Mouse (Mus musculus): ENCODE results near the gene Zglp1. TPM values are rescaled to one million over a fixed set of nuclear protein-coding genes. Genes with fewer than 3 reads are reported as not detected.

The Zglp1 gene
- polyA plus RNA-seq, 1 experiment, result 0.26 TPM

- peaks cover 40% of the 10 kb centered on the region for H3K27me3 ChIP-seq (ENCODE audit: control insufficient read depth, insufficient read depth, insufficient read length)
- H3K79me2 ChIP-seq (ENCODE audit: control insufficient read depth, insufficient read depth), result no peaks in the 10 kb centered on the region
- no peak overlapping the region for H3ac ChIP-seq (ENCODE audit: control insufficient read depth, insufficient read length)
- no peak overlapping the region for H3K4me2 ChIP-seq (ENCODE audit: low read depth)
- TF ChIP-seq POLR2AphosphoS2 (IDR thresholded peaks at IDR 0.05; ENCODE audit: insufficient read length, low read depth) (no peak), MYOD1 (IDR thresholded peaks at IDR 0.05; ENCODE audit: control insufficient read depth in 1 of 3, insufficient read length in 2 of 3, low read depth in 2 of 3) (no peak), MYOG (IDR thresholded peaks at IDR 0.05; ENCODE audit: control insufficient read depth in 1 of 3, insufficient read depth in 1 of 3, insufficient read length in 2 of 3, low read depth in 2 of 3) (no peak), USF1 (IDR thresholded peaks at IDR 0.05; ENCODE audit: low read depth) (no peak), MAX (IDR thresholded peaks at IDR 0.05; ENCODE audit: low read depth) (no peak), SRF (IDR thresholded peaks at IDR 0.05; ENCODE audit: control insufficient read depth, insufficient read length, low read depth) (no peak), TCF3 (IDR thresholded peaks at IDR 0.05; ENCODE audit: insufficient read length, low read depth) (no peak), E2F4 (IDR thresholded peaks at IDR 0.05; ENCODE audit: insufficient read depth) (no peak)
- H3K4me3 ChIP-seq, result no peak overlapping the region
- H3K36me3 ChIP-seq (ENCODE audit: control insufficient read depth, insufficient read depth), result no peaks in the 10 kb centered on the region
Observed at GRCm38 (mm10) chr9:21037481-21037891, 29.4 kb downstream of the Zglp1 start.

GRCm38 (mm10) chr9:21036666-21037065 is 30.2 kb downstream of the Zglp1 start:
- H3K36me3 ChIP-seq (ENCODE audit: control insufficient read depth, insufficient read depth), result no peaks in the 10 kb centered on the region
- H3K27me3 ChIP-seq (ENCODE audit: control insufficient read depth, insufficient read depth, insufficient read length), result peaks cover 40% of the 10 kb centered on the region
- no peak overlapping the region for H3ac ChIP-seq (ENCODE audit: control insufficient read depth, insufficient read length)
- H3K4me3 ChIP-seq, result no peak overlapping the region
- H3K4me2 ChIP-seq (ENCODE audit: low read depth), result no peak overlapping the region
- no peaks in the 10 kb centered on the region for H3K79me2 ChIP-seq (ENCODE audit: control insufficient read depth, insufficient read depth)
- no peak for TF ChIP-seq POLR2AphosphoS2 (IDR thresholded peaks at IDR 0.05; ENCODE audit: insufficient read length, low read depth)
- no peak for TF ChIP-seq CEBPB (IDR thresholded peaks at IDR 0.05; ENCODE audit: insufficient read depth, poor library complexity, severe bottlenecking)
- no peak for TF ChIP-seq E2F4 (IDR thresholded peaks at IDR 0.05; ENCODE audit: insufficient read depth)
- no peak for TF ChIP-seq MAX (IDR thresholded peaks at IDR 0.05; ENCODE audit: low read depth)
- no peak for TF ChIP-seq TCF3 (IDR thresholded peaks at IDR 0.05; ENCODE audit: insufficient read length, low read depth)
- no peak for TF ChIP-seq POLR2A (IDR thresholded peaks at IDR 0.05; ENCODE audit: insufficient read length, low read depth)
- no peak for TF ChIP-seq TCF12 (IDR thresholded peaks at IDR 0.05; ENCODE audit: insufficient read depth, poor library complexity, severe bottlenecking)
- TF ChIP-seq MYOD1 (IDR thresholded peaks at IDR 0.05; ENCODE audit: control insufficient read depth in 1 of 3, insufficient read length in 2 of 3, low read depth in 2 of 3), result no peak
- TF ChIP-seq REST (IDR thresholded peaks at IDR 0.05; ENCODE audit: insufficient read depth, insufficient read length), result no peak
- no peak for TF ChIP-seq USF1 (IDR thresholded peaks at IDR 0.05; ENCODE audit: low read depth)
- no peak for TF ChIP-seq SRF (IDR thresholded peaks at IDR 0.05; ENCODE audit: control insufficient read depth, insufficient read length, low read depth)
- TF ChIP-seq MYOG (IDR thresholded peaks at IDR 0.05; ENCODE audit: control insufficient read depth in 1 of 3, insufficient read depth in 1 of 3, insufficient read length in 2 of 3, low read depth in 2 of 3), result no peak

DNA sequence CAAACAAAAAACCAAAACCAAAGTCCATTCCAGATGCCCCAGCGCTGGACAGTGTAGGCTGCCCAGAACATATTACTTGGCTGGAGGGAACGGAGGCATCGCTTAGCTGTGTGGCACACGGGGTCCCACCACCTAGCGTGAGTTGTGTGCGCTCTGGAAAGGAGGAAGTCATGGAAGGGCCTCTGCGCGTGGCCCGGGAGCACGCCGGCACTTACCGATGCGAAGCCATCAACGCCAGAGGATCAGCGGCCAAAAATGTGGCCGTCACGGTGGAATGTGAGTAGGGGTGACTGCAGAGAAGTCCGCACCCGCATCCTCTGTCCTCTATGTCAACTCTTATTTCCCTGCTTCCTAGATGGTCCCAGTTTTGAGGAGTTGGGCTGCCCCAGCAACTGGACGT is 30.7 kb downstream of the Zglp1 start:
- no peaks in the 10 kb centered on the region for H3K36me3 ChIP-seq (ENCODE audit: control insufficient read depth, insufficient read depth)
- H3ac ChIP-seq (ENCODE audit: control insufficient read depth, insufficient read length), result no peak overlapping the region
- H3K27me3 ChIP-seq (ENCODE audit: control insufficient read depth, insufficient read depth, insufficient read length), result peaks cover 40% of the 10 kb centered on the region
- no peaks in the 10 kb centered on the region for H3K79me2 ChIP-seq (ENCODE audit: control insufficient read depth, insufficient read depth)
- TF ChIP-seq E2F4 (IDR thresholded peaks at IDR 0.05; ENCODE audit: insufficient read depth) (no peak), USF1 (IDR thresholded peaks at IDR 0.05; ENCODE audit: low read depth) (no peak)
- no peak overlapping the region for H3K4me3 ChIP-seq
- H3K4me2 ChIP-seq (ENCODE audit: low read depth), result no peak overlapping the region

DNA sequence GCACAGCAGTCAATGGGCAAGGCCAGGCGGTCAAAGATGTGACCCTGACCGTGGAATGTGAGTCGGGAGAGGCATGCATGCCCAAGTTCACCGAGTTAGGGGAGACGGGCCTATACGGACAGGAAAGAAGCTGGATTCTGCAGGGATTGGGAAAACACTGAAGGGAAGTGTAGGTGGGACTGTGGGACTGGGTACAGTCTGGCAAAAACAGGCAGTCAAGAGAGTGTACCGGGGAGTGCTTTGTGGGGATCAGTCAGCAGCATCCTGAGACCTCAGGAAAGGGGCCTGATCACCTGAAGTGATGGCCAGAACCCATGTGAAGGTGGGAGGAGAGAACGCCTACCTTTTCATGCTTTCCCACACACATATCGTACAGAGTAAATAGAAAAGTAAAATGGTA is 31.3 kb downstream of the Zglp1 start:
- H3K79me2 ChIP-seq (ENCODE audit: control insufficient read depth, insufficient read depth), result no peaks in the 10 kb centered on the region
- no peak for TF ChIP-seq TCF3 (IDR thresholded peaks at IDR 0.05; ENCODE audit: insufficient read length, low read depth)
- TF ChIP-seq E2F4 (IDR thresholded peaks at IDR 0.05; ENCODE audit: insufficient read depth), result no peak
- TF ChIP-seq USF1 (IDR thresholded peaks at IDR 0.05; ENCODE audit: low read depth), result no peak
- no peak for TF ChIP-seq CEBPB (IDR thresholded peaks at IDR 0.05; ENCODE audit: insufficient read depth, poor library complexity, severe bottlenecking)
- TF ChIP-seq MYOG (IDR thresholded peaks at IDR 0.05; ENCODE audit: control insufficient read depth in 1 of 3, insufficient read depth in 1 of 3, insufficient read length in 2 of 3, low read depth in 2 of 3), result no peak
- TF ChIP-seq TCF12 (IDR thresholded peaks at IDR 0.05; ENCODE audit: insufficient read depth, poor library complexity, severe bottlenecking), result no peak
- TF ChIP-seq POLR2AphosphoS2 (IDR thresholded peaks at IDR 0.05; ENCODE audit: insufficient read length, low read depth), result no peak
- TF ChIP-seq REST (IDR thresholded peaks at IDR 0.05; ENCODE audit: insufficient read depth, insufficient read length), result no peak
- no peak for TF ChIP-seq POLR2A (IDR thresholded peaks at IDR 0.05; ENCODE audit: insufficient read length, low read depth)
- no peak for TF ChIP-seq SRF (IDR thresholded peaks at IDR 0.05; ENCODE audit: control insufficient read depth, insufficient read length, low read depth)
- no peak for TF ChIP-seq MAX (IDR thresholded peaks at IDR 0.05; ENCODE audit: low read depth)
- no peak for TF ChIP-seq MYOD1 (IDR thresholded peaks at IDR 0.05; ENCODE audit: control insufficient read depth in 1 of 3, insufficient read length in 2 of 3, low read depth in 2 of 3)
- peaks cover 40% of the 10 kb centered on the region for H3K27me3 ChIP-seq (ENCODE audit: control insufficient read depth, insufficient read depth, insufficient read length)
- H3K4me3 ChIP-seq, result no peak overlapping the region
- no peak overlapping the region for H3ac ChIP-seq (ENCODE audit: control insufficient read depth, insufficient read length)
- no peaks in the 10 kb centered on the region for H3K36me3 ChIP-seq (ENCODE audit: control insufficient read depth, insufficient read depth)
- no peak overlapping the region for H3K4me2 ChIP-seq (ENCODE audit: low read depth)

DNA sequence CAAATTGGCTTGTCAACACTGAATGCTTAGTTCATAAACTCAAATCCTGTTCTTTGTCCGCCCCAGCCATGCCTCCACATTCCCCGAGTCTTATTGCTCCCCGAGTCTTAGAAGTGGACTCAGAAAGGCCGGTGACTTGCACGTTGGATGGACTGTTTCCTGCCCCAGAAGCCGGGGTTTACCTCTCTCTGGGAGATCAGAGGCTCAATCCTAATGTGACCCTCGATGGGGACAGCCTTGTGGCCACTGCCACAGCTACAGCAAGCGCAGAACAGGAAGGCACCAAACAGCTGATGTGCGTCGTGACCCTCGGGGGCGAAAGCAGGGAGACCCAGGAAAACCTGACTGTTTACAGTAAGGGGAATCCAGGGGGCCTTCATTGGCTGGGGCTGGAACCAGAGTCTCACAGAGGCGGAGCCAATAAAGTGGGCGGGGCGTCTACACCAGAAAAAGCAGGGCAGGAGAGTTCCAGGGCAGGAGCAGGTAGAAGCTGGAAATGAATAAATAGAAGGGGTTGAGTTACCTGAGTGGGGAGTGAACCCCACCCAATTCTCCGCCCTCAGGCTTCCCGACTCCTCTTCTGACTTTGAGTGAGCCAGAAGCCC is 32.3 kb downstream of the Zglp1 start:
- Histone ChIP-seq H3K27me3 (ENCODE audit: control insufficient read depth, insufficient read depth, insufficient read length) (peaks cover 40% of the 10 kb centered on the region), H3K36me3 (ENCODE audit: control insufficient read depth, insufficient read depth) (no peaks in the 10 kb centered on the region)

More for the DNA sequence above, 32.3 kb downstream of the Zglp1 start:
- no peak for TF ChIP-seq MYOG (IDR thresholded peaks at IDR 0.05; ENCODE audit: control insufficient read depth in 1 of 3, insufficient read depth in 1 of 3, insufficient read length in 2 of 3, low read depth in 2 of 3)
- TF ChIP-seq POLR2A (IDR thresholded peaks at IDR 0.05; ENCODE audit: insufficient read length, low read depth), result no peak
- no peak for TF ChIP-seq POLR2AphosphoS2 (IDR thresholded peaks at IDR 0.05; ENCODE audit: insufficient read length, low read depth)
- TF ChIP-seq TCF3 (IDR thresholded peaks at IDR 0.05; ENCODE audit: insufficient read length, low read depth), result no peak
- TF ChIP-seq SRF (IDR thresholded peaks at IDR 0.05; ENCODE audit: control insufficient read depth, insufficient read length, low read depth), result no peak
- TF ChIP-seq MAX (IDR thresholded peaks at IDR 0.05; ENCODE audit: low read depth), result no peak
- no peak for TF ChIP-seq USF1 (IDR thresholded peaks at IDR 0.05; ENCODE audit: low read depth)
- TF ChIP-seq E2F4 (IDR thresholded peaks at IDR 0.05; ENCODE audit: insufficient read depth), result no peak
- Histone ChIP-seq H3K4me3 (no peak overlapping the region), H3K79me2 (ENCODE audit: control insufficient read depth, insufficient read depth) (no peaks in the 10 kb centered on the region), H3ac (ENCODE audit: control insufficient read depth, insufficient read length) (no peak overlapping the region), H3K4me2 (ENCODE audit: low read depth) (no peak overlapping the region)

All from myocyte (in vitro differentiated cells).